Mouse (Mus musculus): ENCODE measurements at regions not wholly inside any gene's neighbourhood (a gene's known extent, or its start where the extent isn't known, plus 50 kb on each side); places are given as distances from the start of the nearest gene placed in this dataset. TPM values are rescaled to one million over a fixed set of nuclear protein-coding genes. Genes with fewer than 3 reads are reported as not detected.

DNA sequence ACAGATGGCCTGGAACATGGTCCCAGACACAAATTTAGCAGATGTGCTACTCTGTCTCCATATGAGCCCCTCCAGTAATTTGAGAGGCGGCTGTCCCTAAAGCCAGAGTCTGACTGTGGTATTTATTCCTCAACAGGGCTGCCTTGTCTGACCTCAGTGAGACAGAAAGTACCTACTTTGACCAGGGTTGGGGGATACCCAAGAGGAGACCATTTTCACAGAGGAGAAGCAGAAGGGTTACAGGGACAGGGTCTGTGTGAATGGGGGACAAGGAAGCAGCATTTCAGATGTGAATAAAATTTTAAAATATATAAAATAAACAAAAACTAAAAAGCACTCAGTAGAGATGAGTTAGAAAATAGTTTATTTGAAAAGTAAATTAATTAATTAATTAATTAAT lies 339.8 kb upstream of the Cdh18 start:
- ATAC-seq (ENCODE audit: low FRiP score, low read depth) = 0 out of 2 replicates have a peak, but pooled peaks have one; percentile 27
- no peak overlapping the region for H3K4me3 ChIP-seq
- WGBS = 88% methylated on average over 1 of the region's 1 CpGs
- no peak overlapping the region for H3K9ac ChIP-seq
- no peak overlapping the region for H3K4me2 ChIP-seq
- no peaks in the 10 kb centered on the region for H3K36me3 ChIP-seq
- no peaks in the 10 kb centered on the region for H3K27me3 ChIP-seq
- H3K4me1 ChIP-seq (replicated peaks) = no peaks in the 10 kb centered on the region
- no peak overlapping the region for H3K27ac ChIP-seq (replicated peaks)
- no peaks in the 10 kb centered on the region for H3K9me3 ChIP-seq

DNA sequence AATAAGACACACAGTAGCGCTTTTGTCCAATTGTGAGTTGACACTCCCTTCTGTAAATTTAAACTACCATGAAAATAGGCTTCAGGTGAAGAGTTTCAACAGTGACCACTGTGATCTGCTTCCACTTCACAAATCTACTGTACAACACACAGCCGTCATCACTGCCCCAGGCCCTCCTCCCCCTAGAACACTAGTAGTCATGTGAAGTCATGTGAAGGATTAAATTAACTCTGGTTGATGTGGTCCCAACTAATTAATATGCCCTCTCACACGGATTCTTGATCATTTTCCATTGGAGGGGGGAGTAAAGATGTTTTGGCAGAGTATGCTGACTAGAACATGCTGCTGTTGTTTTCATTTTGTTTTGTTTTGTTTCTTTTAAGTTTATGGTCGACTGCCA lies 316.2 kb upstream of the Cdh18 start:
- Histone ChIP-seq H3K36me3 (no peaks in the 10 kb centered on the region), H3K4me3 (no peak overlapping the region), H3K4me2 (no peak overlapping the region), H3K27ac (replicated peaks) (no peak overlapping the region), H3K9me3 (no peaks in the 10 kb centered on the region), H3K4me1 (replicated peaks) (no peaks in the 10 kb centered on the region), H3K9ac (no peak overlapping the region), H3K27me3 (no peaks in the 10 kb centered on the region)
- no peak for ATAC-seq (ENCODE audit: low FRiP score, low read depth)
- 64% methylated on average over 4 of the region's 4 CpGs for WGBS

DNA sequence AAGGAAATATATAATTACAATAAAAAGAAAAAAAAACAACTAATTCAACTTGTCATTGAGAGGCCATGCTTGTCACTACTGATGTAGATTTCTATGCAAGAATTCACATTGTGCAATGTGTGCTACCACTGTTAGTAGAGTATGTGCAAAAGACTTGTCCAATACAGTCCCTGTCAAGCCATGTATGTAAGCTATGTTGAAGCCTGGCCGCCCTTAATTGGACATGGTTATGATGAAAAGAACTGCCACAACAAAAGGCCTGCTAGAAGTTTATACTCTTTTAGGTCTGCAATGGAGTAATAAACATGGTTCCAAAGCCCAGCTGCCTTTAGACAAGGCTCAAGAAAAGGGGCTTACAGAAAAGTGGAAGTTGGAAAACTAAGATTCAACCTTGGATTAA lies 267.9 kb upstream of the Cdh18 start:
- H3K27ac ChIP-seq (replicated peaks) = no peak overlapping the region
- ATAC-seq (ENCODE audit: low FRiP score, low read depth) = no peak
- H3K4me3 ChIP-seq = no peak overlapping the region
- no peaks in the 10 kb centered on the region for H3K4me1 ChIP-seq (replicated peaks)
- no peaks in the 10 kb centered on the region for H3K27me3 ChIP-seq
- no peak overlapping the region for H3K9ac ChIP-seq
- no peaks in the 10 kb centered on the region for H3K9me3 ChIP-seq
- no peak overlapping the region for H3K4me2 ChIP-seq
- H3K36me3 ChIP-seq = no peaks in the 10 kb centered on the region
- WGBS = 85% methylated on average over 1 of the region's 1 CpGs

DNA sequence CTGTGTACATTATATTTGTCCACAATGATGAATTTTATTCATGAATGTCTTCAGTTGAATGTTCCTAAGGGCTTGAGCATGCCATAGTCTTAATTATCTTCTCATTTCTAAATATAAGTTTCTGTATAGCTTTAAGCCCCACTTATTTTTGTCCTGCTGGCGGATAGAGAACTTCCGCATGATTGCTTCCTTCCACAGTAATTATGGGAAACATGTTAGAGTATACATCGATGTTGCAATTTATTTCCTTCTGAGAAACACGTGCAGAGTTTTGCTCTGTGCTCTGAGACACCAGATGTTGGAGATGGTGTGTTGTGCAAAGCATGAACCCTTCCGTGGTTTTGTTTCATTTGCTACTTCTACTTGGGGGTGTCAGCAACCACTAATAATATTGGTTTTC lies 237.8 kb upstream of the Cdh18 start:
- Histone ChIP-seq H3K4me1 (replicated peaks) (no peaks in the 10 kb centered on the region), H3K27me3 (no peaks in the 10 kb centered on the region), H3K36me3 (no peaks in the 10 kb centered on the region), H3K4me2 (no peak overlapping the region), H3K27ac (replicated peaks) (no peak overlapping the region), H3K9ac (no peak overlapping the region), H3K4me3 (no peak overlapping the region), H3K9me3 (no peaks in the 10 kb centered on the region)
- WGBS = 66% methylated on average over 5 of the region's 5 CpGs
- no peak for ATAC-seq (ENCODE audit: low FRiP score, low read depth)

DNA sequence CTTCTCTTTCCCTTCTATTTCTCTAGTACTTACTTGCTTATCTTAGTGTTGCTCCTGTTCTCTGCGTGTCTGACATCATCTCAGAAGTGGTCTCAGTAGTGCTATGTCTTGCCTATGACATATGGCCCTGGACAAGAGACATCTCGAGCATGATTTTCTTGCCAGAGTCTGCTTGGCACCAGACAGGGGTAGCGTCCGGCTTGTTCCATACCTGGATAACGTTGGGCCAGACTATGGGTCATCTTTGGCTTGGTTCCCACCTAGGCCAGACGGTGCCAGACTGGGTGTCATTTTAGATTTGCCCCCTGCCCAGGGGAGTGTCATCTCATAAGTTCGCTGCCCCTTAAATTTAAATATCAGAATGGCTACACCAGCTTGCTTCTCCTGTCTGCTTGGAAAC lies 229.8 kb upstream of the Cdh18 start:
- H3K4me3 ChIP-seq = no peak overlapping the region

DNA sequence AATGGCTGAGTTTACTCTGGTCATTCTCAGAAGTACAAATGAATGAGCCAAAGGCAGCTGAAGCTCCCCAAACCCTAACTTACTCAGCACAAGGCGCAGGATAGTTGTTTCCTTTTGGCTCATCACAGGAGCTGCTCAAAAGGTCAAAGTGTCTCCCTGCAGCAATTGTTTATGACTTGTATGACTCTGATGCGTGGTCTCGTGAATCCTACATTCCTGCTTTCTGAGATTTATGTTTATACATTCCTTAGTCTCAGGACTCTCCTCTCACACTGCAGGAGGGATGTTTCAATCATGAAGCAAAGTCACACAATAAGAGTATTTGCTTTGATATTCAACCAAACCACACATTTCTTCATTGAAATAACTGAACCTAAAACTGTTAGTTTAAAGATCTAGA lies 209.9 kb upstream of the Cdh18 start:
- 69% methylated on average over 3 of the region's 3 CpGs for WGBS
- H3K27me3 ChIP-seq = no peaks in the 10 kb centered on the region

More for the DNA sequence above, 229.8 kb upstream of the Cdh18 start:
- no peak for ATAC-seq (ENCODE audit: low FRiP score, low read depth)
- H3K27ac ChIP-seq (replicated peaks) = no peak overlapping the region
- no peaks in the 10 kb centered on the region for H3K27me3 ChIP-seq
- no peaks in the 10 kb centered on the region for H3K9me3 ChIP-seq
- H3K4me1 ChIP-seq (replicated peaks) = no peaks in the 10 kb centered on the region
- H3K4me2 ChIP-seq = no peak overlapping the region
- no peak overlapping the region for H3K9ac ChIP-seq
- WGBS = 89% methylated on average over 7 of the region's 7 CpGs
- H3K36me3 ChIP-seq = no peaks in the 10 kb centered on the region

DNA sequence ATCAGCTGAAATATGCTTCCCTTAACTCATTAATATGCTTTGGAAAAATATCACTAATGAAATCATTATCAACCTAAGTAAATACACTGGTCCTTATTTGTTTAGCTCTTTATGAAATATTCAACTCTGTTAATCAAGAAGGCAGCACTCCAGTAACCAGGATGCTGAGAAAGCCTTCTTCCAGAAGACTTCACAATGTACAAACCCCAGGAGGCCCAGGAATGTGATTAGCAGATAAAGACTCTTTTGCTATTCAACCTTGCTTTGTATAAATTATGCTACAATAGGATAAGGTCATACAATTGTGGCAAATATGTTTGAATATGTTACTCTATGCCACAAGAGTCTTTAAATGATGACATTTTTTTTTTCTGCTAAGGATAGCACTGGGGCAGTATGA lies 204.5 kb upstream of the Cdh18 start:
- Histone ChIP-seq H3K27ac (replicated peaks) (no peak overlapping the region), H3K27me3 (no peaks in the 10 kb centered on the region), H3K36me3 (no peaks in the 10 kb centered on the region), H3K4me3 (no peak overlapping the region), H3K9ac (no peak overlapping the region), H3K9me3 (no peaks in the 10 kb centered on the region), H3K4me1 (replicated peaks) (no peaks in the 10 kb centered on the region), H3K4me2 (no peak overlapping the region)
- ATAC-seq (ENCODE audit: low FRiP score, low read depth) = no peak

More for the DNA sequence above, 209.9 kb upstream of the Cdh18 start:
- Histone ChIP-seq H3K27ac (replicated peaks) (no peak overlapping the region), H3K9ac (no peak overlapping the region), H3K4me3 (no peak overlapping the region), H3K4me1 (replicated peaks) (no peaks in the 10 kb centered on the region), H3K9me3 (no peaks in the 10 kb centered on the region), H3K36me3 (no peaks in the 10 kb centered on the region), H3K4me2 (no peak overlapping the region)
- ATAC-seq (ENCODE audit: low FRiP score, low read depth) = no peak

DNA sequence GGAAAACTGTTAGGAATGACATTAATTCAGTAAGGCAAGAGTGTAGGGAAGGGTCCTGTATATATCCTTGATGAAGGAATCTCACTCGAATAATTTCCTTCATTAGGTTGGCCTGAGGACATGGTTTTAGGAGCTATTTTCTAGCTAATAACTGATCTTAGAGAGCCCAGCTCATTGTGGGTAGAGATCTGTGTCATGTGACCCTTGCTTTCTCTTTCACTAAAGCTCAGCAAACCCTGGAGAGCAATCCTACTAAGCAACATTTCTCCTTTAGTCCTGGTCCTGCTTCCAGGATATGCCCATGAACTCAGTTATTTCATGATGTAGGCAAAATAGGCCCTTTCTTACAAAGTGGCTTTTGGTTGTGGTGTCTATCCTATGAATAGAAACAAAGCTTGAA lies 197.3 kb upstream of the Cdh18 start:
- WGBS = 86% methylated on average over 1 of the region's 1 CpGs
- no peak overlapping the region for H3K27ac ChIP-seq (replicated peaks)
- no peak overlapping the region for H3K9ac ChIP-seq
- no peaks in the 10 kb centered on the region for H3K27me3 ChIP-seq
- no peak overlapping the region for H3K4me3 ChIP-seq
- H3K9me3 ChIP-seq = no peaks in the 10 kb centered on the region
- no peaks in the 10 kb centered on the region for H3K36me3 ChIP-seq
- H3K4me2 ChIP-seq = no peak overlapping the region
- no peaks in the 10 kb centered on the region for H3K4me1 ChIP-seq (replicated peaks)
- ATAC-seq (ENCODE audit: low FRiP score, low read depth) = no peak

Small RNAs in the stretch of these regions (microRNA-seq; reads per million reads assigned to microRNA genes)
- not detected for gene Gm27525

Measured in hindbrain, embryonic 15.5 days (tissue).